Mouse (Mus musculus) thymus, postnatal 14 days (tissue): Measurements from ENCODE around the gene Uba5.

Experiments
- DNase-seq: peaks from one replicate; pipeline ENCODE4 v3.0.0; 2021

Uba5 gene

GRCm38 (mm10) chr9:104051028-104051427 is 11.9 kb downstream of the Uba5 start:
- DNase-seq, result no peak

- no peak for DNase-seq
Observed at GRCm38 (mm10) chr9:104043676-104044075, 19.3 kb downstream of the Uba5 start.

GRCm38 (mm10) chr9:104040362-104040761 is 22.6 kb downstream of the Uba5 start, which contains the start of gene Gm28305:
Gene Gm28305, plus strand, starts transcription at chr9:104040662.
- no peak for DNase-seq

GRCm38 (mm10) chr9:104039742-104040141 is 23.2 kb downstream of the Uba5 start:
- no peak for DNase-seq

- no peak for DNase-seq
Observed at GRCm38 (mm10) chr9:104039031-104039695, 23.8 kb downstream of the Uba5 start.

GRCm38 (mm10) chr9:104038266-104038665 is 24.7 kb downstream of the Uba5 start:
- DNase-seq, result no peak

- peak; percentile 78 for DNase-seq
Observed at GRCm38 (mm10) chr9:104035261-104036015, 27.5 kb downstream of the Uba5 start.

- no peak for DNase-seq
Observed at GRCm38 (mm10) chr9:104034718-104035117, 28.2 kb downstream of the Uba5 start.

GRCm38 (mm10) chr9:104034231-104034630 is 28.7 kb downstream of the Uba5 start:
- DNase-seq, result no peak

GRCm38 (mm10) chr9:104029861-104030260 is 33.1 kb downstream of the Uba5 start:
- DNase-seq, result no peak

GRCm38 (mm10) chr9:104027186-104027585 is 35.7 kb downstream of the Uba5 start:
- no peak for DNase-seq

GRCm38 (mm10) chr9:104021026-104021425 is 41.9 kb downstream of the Uba5 start:
- no peak for DNase-seq

- no peak for DNase-seq
Observed at GRCm38 (mm10) chr9:104014526-104014925, 48.4 kb downstream of the Uba5 start.

GRCm38 (mm10) chr9:104002913-104003330 is 60.0 kb downstream of the Uba5 start:
- DNase-seq, result peak; percentile 73

- DNase-seq, result peak; percentile 97
Observed at GRCm38 (mm10) chr9:104001921-104002859, 60.7 kb downstream of the Uba5 start, which contains the start of gene Nphp3. Gene Nphp3, plus strand, starts transcription at chr9:104002544.

- DNase-seq, result no peak
Observed at GRCm38 (mm10) chr9:104000601-104001000, 62.3 kb downstream of the Uba5 start.
